Mouse (Mus musculus) lung, adult 2 months (tissue): ENCODE measurements around the gene Dgki. TPM values are rescaled to one million over a fixed set of nuclear protein-coding genes. Genes with fewer than 3 reads are reported as not detected.

Experiments
- DNase-seq: peaks from one replicate; pipeline ENCODE4 v3.0.0; 2022
- H3K4me1 ChIP-seq: fragments of 200-500 bp; 2 replicates; pipeline ENCODE4 v1.6.1; 2011; ENCODE audit warnings: low read length; ENCODE audit not compliant: control insufficient read depth, insufficient read depth
- H3K4me3 ChIP-seq: fragments of 200-500 bp; replicated peaks from 2 replicates; pipeline ENCODE3; 2011; ENCODE audit warnings: low read depth, mild to moderate bottlenecking, control low read depth, low read length; ENCODE audit errors: extremely low read depth
- CTCF ChIP-seq: fragments of 200-500 bp; IDR thresholded peaks from 2 replicates; pipeline ENCODE4 v1.5.1; 2011; ENCODE audit warnings: mild to moderate bottlenecking, low read length, control low read depth; ENCODE audit not compliant: insufficient read depth
- POLR2A ChIP-seq: fragments of 200-500 bp; IDR thresholded peaks from 2 replicates; pipeline ENCODE4 v1.6.1; 2011; ENCODE audit warnings: low read depth, mild to moderate bottlenecking, control low read depth, low read length, borderline replicate concordance; ENCODE audit errors: extremely low read depth
- WGBS: fragments of 180-500 bp; shearing (Covaris S2); methylation state at CpG from one replicate; pipeline ENCODE4 v1.1.7; 2018; 5-methylcytosine and 5-hydroxymethylcytosine counted together
- polyA plus RNA-seq: library from polyadenylated mRNA; depleted of rRNA; stranded (reverse); fragments of >200 nt; gene quantifications from 2 replicates; pipeline ENCODE4 v1.2.3, GENCODE M21; 2012

Gene Dgki
- polyA plus RNA-seq, 1 experiment: 0.09 TPM

GRCm38 (mm10) chr6:36891820-36892219 lies 408.2 kb downstream of the Dgki start:
- WGBS: 74% methylated on average over 5 of the region's 5 CpGs
- H3K4me3 ChIP-seq: no peak overlapping the region
- TF ChIP-seq POLR2A (no peak), CTCF (no peak)
- no peaks in the 10 kb centered on the region for H3K4me1 ChIP-seq
- no peak for DNase-seq

GRCm38 (mm10) chr6:36890776-36891175 lies 409.2 kb downstream of the Dgki start:
- WGBS: 47% methylated on average over 2 of the region's 2 CpGs
- Histone ChIP-seq H3K4me1 (no peaks in the 10 kb centered on the region), H3K4me3 (no peak overlapping the region)
- no peak for DNase-seq
- TF ChIP-seq POLR2A: no peak
- TF ChIP-seq CTCF: no peak

GRCm38 (mm10) chr6:36890296-36890695 lies 409.7 kb downstream of the Dgki start:
- 27% methylated on average over 5 of the region's 5 CpGs for whole genome bisulfite sequencing
- TF ChIP-seq POLR2A (no peak), CTCF (no peak)
- Histone ChIP-seq H3K4me3 (no peak overlapping the region), H3K4me1 (no peaks in the 10 kb centered on the region)
- no peak for DNase-seq

- no peak for DNase-seq
- TF ChIP-seq CTCF: no peak
- TF ChIP-seq POLR2A: no peak
- H3K4me1 ChIP-seq: no peaks in the 10 kb centered on the region
- WGBS: 79% methylated on average over 4 of the region's 4 CpGs
- no peak overlapping the region for H3K4me3 ChIP-seq
Observed at GRCm38 (mm10) chr6:36881309-36881708, 418.7 kb downstream of the Dgki start.

DNA sequence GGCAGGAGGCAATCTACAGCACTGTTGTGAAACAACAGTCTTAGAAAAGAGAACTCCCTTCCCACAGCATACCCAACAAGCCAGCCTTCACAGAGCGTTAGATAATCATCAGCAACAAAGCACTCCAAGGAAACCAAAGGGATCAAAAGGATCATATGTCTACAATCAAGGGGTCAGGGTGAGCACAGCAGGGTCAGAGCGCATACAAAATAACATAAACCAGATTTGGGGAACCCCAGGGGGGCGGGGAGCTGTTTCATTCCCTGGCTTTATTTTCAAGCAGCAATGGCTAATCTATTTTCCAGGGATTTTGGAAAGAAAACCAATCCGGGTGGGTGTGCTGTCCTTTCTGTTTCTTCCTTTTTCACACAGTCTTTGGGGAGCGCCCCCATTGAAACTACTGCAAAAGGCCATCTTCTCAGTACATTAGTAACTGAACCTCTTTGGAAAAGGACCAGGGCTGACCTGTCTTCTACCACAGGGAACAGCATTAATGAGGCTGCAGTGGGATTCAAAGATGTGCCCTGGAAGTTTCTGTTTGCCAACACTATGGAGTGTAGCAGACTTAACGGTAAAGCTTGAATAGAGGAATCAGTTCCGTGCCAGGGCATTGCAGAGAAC lies 419.2 kb downstream of the Dgki start:
- no peaks in the 10 kb centered on the region; the same call in 1 of the 2 replicates for H3K4me1 ChIP-seq
- H3K4me3 ChIP-seq: no peak overlapping the region
- 71% methylated on average over 7 of the region's 7 CpGs for WGBS
- no peak for DNase-seq
- TF ChIP-seq POLR2A (no peak), CTCF (no peak)

DNA sequence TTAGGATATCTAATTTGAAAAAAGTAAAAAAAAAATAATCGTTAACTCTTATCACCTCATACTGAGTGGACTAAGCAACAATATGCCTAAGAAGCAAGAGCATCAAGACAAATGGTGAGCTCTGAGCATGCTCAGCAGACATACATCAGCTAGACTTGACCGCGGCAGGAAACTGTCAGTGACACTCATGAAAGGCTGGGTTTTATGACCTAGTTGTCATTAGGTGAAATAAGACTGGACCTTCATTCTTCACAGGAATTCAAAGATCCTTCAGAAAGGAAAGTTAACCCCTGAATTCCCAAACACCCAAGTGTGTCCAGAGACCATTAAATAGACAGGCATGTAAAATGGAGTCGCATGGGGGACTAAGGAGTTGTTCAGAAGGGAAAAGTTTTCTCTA lies 422.6 kb downstream of the Dgki start:
- WGBS: 63% methylated on average over 4 of the region's 4 CpGs
- DNase-seq: no peak

GRCm38 (mm10) chr6:36876426-36876825 lies 423.6 kb downstream of the Dgki start:
- no peaks in the 10 kb centered on the region; the same call in 1 of the 2 replicates for H3K4me1 ChIP-seq
- no peak for DNase-seq
- TF ChIP-seq POLR2A (no peak), CTCF (no peak)
- 41% methylated on average over 4 of the region's 4 CpGs for WGBS
- no peak overlapping the region for H3K4me3 ChIP-seq

More for the DNA sequence above, 422.6 kb downstream of the Dgki start:
- TF ChIP-seq POLR2A: no peak
- TF ChIP-seq CTCF: no peak
- H3K4me3 ChIP-seq: no peak overlapping the region
- no peaks in the 10 kb centered on the region; the same call in 1 of the 2 replicates for H3K4me1 ChIP-seq

DNA sequence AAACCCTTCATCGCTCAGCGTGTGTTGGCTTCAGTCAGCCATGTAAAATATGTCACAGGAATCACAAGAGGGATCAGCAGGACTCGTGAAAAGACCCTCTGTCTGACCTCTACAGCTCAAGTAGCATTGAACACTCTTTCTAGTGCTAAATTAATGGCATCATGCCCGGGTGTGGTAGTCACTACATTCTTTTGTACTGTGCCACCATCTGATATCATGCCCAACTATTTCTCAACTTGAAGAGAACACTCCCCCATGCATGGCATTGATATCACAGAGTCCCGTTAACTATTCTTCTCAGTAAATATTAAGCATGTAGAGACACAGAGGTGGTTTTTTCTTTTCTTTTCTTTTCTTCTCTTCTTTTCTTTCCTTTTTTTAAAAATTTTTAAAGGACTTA lies 424.1 kb downstream of the Dgki start:
- H3K4me3 ChIP-seq: no peak overlapping the region
- no peaks in the 10 kb centered on the region; the same call in 1 of the 2 replicates for H3K4me1 ChIP-seq
- DNase-seq: peak; percentile 5
- WGBS: 58% methylated on average over 5 of the region's 5 CpGs
- TF ChIP-seq CTCF: no peak

DNA sequence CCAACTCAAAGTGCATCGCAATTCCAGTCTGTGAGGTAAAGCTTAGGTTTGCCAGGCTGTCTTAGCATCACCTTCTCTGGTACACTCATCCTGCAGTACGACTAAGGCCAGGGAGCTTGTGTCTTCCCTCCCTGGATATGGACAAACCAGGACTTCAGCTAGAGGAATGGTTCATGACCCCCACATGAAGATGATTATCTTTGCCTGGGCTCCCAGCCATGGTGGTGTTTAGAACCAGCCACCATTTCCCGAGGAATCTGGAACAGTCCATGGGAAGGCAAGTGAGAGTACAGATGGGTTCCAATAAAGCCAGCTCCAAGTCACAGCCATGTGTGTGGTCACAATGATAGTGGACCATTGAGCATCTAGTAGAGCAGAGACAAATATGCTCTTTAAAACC lies 427.1 kb downstream of the Dgki start:
- Histone ChIP-seq H3K4me1 (no peaks in the 10 kb centered on the region; the same call in 1 of the 2 replicates), H3K4me3 (no peak overlapping the region)
- TF ChIP-seq POLR2A (no peak), CTCF (no peak)
- DNase-seq: no peak
- WGBS: 66% methylated on average over 3 of the region's 3 CpGs

- no peak for TF ChIP-seq POLR2A
- no peak for TF ChIP-seq CTCF
- Histone ChIP-seq H3K4me1 (no peaks in the 10 kb centered on the region), H3K4me3 (no peak overlapping the region)
- 63% methylated on average over 4 of the region's 4 CpGs for WGBS
- DNase-seq: no peak
Observed at GRCm38 (mm10) chr6:36868217-36868616, 431.8 kb downstream of the Dgki start.
